Mouse (Mus musculus): Measurements from ENCODE around the gene 2810021J22Rik. TPM values are rescaled to one million over a fixed set of nuclear protein-coding genes. Genes with fewer than 3 reads are reported as not detected.

Gene 2810021J22Rik
- total RNA-seq, 2 experiments from 2014 or later = 6.8 to 12.1 TPM

DNA sequence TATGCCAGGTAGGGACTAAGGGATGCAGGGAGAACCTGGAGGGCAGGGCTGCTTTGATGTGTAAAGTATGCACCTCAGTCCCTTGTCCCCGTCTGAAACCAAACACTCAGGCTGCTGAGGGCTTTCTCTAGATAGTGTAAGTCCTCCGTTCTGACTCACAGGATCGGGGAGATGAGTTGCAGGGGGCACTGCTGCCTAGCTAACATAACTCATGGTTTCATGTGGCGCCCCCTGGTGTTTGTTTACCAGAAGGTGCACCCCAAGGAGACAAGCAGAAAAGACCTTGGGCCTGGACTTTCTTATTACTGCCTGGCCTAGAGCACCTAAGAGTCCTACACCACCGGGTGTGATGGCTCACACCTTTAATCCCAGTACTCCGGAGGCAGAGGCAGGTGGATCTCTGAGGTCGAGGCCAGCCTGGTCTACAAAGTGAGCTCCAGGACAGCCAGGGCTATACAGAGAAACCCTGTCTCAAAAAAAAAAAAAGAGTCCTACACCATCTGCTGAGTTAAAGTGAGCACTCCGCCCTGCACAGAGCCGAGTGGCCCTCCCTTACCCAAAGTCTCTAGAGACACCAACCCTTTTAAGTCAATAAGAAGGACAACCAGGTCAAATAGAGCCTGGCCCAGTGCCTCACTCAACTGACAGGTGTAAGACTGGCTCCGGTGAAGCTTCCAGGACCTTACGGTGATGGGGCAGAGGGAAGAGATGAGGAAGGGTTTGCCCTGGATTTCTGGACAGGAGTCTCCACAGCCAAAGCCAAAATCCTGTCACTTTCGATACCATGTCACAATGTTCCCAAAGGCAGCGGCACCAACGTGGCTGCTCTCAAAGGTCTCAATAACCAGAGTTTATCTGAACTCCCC lies 50.1 kb downstream of the 2810021J22Rik start:
- no peak for DNase-seq (ENCODE audit: low spot score in 2 of 2)

DNA sequence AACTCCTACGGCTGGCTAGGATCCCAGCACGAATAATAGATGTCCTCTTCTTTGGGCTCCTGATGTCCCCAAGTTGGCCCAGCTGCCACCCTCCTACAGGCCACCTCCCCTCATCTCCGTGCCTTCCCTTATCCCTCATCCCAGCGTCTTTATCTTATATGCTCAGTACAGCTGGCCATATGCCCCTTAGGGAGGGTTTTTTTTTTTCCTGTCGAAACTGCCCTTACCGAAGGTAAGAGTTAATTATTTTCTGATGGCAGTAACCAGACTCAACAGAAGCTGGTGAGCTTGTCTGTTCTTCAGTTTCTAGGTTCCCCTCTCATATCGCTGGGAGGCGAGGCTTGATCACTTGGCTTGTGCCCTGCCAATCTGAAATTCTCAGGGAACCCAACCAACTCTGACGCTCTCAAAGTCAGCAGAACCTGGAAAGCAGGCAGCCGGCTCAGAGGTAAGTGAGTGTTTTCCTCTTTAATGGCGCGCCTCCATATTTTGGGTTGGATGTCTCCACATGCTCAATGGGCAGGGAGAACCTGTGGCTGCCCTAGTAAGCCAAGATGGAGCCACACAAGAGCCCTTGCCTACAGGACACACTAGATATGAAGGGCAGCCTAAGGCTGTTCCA lies 50.8 kb downstream of the 2810021J22Rik start, which contains the start of gene Btnl10:
Btnl10 (plus strand) TSS at position 164 of the 622 bp plus-strand sequence.
- no peak for DNase-seq (ENCODE audit: low spot score in 2 of 2)

DNA sequence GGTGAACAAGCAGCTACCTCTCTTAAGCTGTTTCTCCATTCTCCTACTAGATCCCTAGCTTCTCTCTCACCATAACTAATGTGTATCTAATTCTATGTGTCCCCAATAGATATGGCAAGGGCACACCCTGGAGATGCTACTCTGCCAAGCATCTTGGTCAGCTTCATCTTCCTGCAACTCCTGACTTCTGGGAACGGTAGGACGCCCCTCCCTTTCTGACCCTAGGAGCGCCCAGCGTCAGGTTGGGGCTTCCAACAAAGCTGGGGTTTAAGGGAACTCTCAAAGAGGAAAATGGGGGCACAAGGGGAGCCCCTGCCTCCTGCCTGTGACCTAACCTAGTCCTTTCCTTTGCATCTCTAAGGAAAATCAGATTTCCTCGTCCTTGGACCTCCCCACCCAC lies 51.7 kb downstream of the 2810021J22Rik start:
- DNase-seq (ENCODE audit: low spot score in 2 of 2) = no peak

DNA sequence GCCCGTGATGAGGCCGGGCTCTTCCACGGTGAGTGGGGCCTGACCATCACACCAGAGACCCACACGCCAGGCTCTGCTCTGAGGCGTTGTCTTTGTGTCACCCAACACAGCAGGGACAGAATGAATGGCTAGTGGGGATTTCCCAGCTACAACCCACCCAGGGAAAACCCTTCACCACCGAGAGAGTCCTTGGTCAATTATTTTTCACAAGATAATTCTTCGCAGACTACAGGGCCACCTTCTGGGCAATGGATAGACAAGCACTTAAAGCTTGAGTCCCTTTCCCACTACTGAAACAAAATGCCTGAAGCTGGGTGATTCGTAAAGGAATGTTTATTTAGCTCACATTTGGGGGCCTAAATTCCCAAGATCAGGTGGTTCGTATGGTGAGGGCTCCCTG lies 55.4 kb downstream of the 2810021J22Rik start:
- DNase-seq (ENCODE audit: low spot score in 2 of 2) = no peak

DNA sequence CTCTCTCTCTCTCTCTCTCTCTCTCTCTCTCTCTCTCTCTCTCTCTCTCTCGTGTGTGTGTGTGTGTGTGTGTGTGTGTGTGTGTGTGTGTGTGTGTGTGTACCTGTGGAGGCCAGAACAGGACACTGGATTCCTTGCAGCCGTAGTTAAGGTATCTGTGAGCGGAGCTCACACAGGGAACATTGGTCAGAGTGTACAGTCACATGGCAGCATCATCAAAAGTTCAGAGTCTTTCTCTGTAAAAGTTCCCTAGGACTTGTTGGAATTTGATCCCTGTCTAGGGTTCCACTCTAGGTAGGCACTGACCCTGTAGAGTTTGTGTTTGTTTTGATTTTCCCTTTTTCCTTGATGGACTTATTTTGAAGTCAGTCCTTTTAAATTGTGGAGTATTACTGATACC lies 59.6 kb downstream of the 2810021J22Rik start:
- DNase-seq (ENCODE audit: low spot score in 2 of 2) = no peak

- DNase-seq (ENCODE audit: low spot score in 2 of 2) = no peak
These were observed 60.0 kb downstream of the 2810021J22Rik start for GRCm38 (mm10) chr11:58927053-58927452.

DNA sequence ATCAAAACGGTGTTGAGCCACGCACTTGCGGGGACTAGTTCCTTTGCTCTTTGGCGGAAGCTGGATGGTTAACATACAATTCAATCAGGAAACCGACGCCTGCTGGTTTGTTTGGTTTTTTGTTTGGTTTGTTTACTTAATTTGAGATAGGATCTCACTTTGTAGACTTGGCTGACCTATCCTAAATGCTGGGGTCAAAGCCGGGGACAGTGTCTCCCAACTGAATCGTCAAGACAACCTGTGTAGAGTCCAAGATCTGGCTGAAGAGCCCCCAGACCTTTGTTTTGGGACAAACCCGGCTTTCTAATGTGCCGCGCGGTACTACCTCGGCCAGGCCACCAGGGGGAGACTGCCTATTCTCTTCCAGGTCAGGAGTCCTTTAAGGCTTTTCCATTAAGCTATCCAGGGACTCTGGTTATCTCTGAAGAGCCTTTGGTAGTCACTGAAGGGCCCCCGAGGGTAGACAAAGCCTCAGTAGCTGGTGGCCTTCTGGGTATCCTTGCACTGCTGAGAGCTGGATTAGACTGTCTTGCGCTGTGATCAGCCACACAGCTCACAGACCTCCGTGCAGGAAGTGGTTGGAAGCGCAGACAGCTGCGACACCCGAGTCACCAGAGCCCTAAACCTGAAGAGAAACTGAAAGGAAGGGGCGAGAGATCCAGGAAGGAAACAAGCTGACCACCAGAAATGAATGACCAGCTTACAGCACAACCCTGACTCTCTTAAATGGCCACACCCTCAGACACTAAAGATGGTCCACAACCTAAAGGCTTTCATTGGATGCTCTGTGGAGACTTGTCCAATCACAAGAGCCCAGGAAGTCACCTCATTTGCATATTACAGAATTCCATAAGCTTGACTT lies 61.0 kb downstream of the 2810021J22Rik start:
- DNase-seq (ENCODE audit: low spot score in 2 of 2) = peak in 1 of 2 experiments; percentile 40

- DNase-seq (ENCODE audit: low spot score in 2 of 2) = no peak
These were observed 62.0 kb downstream of the 2810021J22Rik start for GRCm38 (mm10) chr11:58929055-58929454.

- no peak for DNase-seq (ENCODE audit: low spot score in 2 of 2)
These were observed 62.6 kb downstream of the 2810021J22Rik start for GRCm38 (mm10) chr11:58929641-58930040.

DNA sequence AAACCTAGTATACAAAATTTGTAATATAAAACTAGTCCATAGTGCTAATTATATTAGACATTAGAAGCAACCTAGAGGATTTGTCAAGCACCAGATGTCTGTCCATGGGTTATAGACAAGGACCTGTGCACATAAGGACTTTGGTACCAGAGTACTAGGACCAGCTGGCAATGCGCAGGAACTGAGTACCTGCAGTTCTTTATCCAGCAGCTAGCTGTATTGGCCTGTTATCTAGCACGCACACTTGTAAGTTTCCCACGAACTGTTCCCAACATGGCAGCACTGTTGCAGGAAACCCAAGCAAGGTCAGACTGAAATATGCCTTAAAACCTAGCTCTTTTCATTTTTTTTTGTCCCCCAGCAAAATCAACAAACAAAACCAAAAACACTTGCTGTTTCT lies 63.2 kb downstream of the 2810021J22Rik start:
- DNase-seq (ENCODE audit: low spot score in 2 of 2) = no peak

GRCm38 (mm10) chr11:58931576-58931975 lies 64.6 kb downstream of the 2810021J22Rik start:
- no peak for DNase-seq (ENCODE audit: low spot score in 2 of 2)

Other genes with a start within 250 kb of the 2810021J22Rik start
- not detected for gene Olfr323, start 236.7 kb upstream of the 2810021J22Rik start, total RNA-seq (2021)
- not detected for gene Trim58, start 226.8 kb upstream of the 2810021J22Rik start, total RNA-seq (2021)
- not detected for gene Olfr322, start 208.4 kb upstream of the 2810021J22Rik start, total RNA-seq (2021)
- not detected for gene Olfr320, start 186.1 kb upstream of the 2810021J22Rik start, total RNA-seq (2021)
- gene Olfr319, start 168.1 kb upstream of the 2810021J22Rik start, total RNA-seq (2021) = not detected
- under 1 TPM; 0.09 to 0.17 TPM for gene Olfr318, start 143.2 kb upstream of the 2810021J22Rik start, total RNA-seq (2021)
- gene Olfr317, start 128.0 kb upstream of the 2810021J22Rik start, total RNA-seq (2021) = under 1 TPM; 0.24 to 0.28 TPM
- under 1 TPM; 0.31 to 0.37 TPM for gene Olfr316, start 114.5 kb upstream of the 2810021J22Rik start, total RNA-seq (2021)
- not detected for gene Olfr315, start 94.0 kb upstream of the 2810021J22Rik start, total RNA-seq (2021)
- gene Olfr314, start 84.3 kb upstream of the 2810021J22Rik start, total RNA-seq (2021) = not detected
- gene Fam183b, start 65.3 kb upstream of the 2810021J22Rik start, total RNA-seq (2021) = 1 to 10 TPM; 6.0 to 6.1 TPM
- gene Olfr313, start 52.2 kb upstream of the 2810021J22Rik start, total RNA-seq (2021) = not detected
- not detected for gene Olfr312, start 38.0 kb upstream of the 2810021J22Rik start, total RNA-seq (2021)
- gene Olfr311, start 28.0 kb upstream of the 2810021J22Rik start, total RNA-seq (2021) = not detected
- gene Gm12258, start 20.1 kb upstream of the 2810021J22Rik start, total RNA-seq (2021) = 10 to 100 TPM; 16.7 to 18.5 TPM
- gene Zfp39, start 37.0 kb downstream of the 2810021J22Rik start, total RNA-seq (2021) = 1 to 10 TPM; 8.8 to 8.9 TPM
- under 1 TPM; 0.12 to 0.29 TPM for gene Btnl10, start 50.7 kb downstream of the 2810021J22Rik start, total RNA-seq (2021)
- 100 to 1,000 TPM; 501 to 506 TPM for gene Rnf187, start 71.7 kb downstream of the 2810021J22Rik start, total RNA-seq (2021)
- 100 to 1,000 TPM; 117 to 123 TPM for gene Hist3h2ba, start 81.7 kb downstream of the 2810021J22Rik start, total RNA-seq (2021)
- gene Hist3h2a, start 87.5 kb downstream of the 2810021J22Rik start, total RNA-seq (2021) = 10 to 100 TPM; 59.7 to 62.5 TPM
- 1 to 10 TPM; 3.8 to 4.0 TPM for gene Trim17, start 87.5 kb downstream of the 2810021J22Rik start, total RNA-seq (2021)
- 10 to 100 TPM; 25.5 to 27.9 TPM for gene Trim11, start 110.9 kb downstream of the 2810021J22Rik start, total RNA-seq (2021)